Mouse (Mus musculus): ENCODE measurements around the gene Gm10715. TPM values are rescaled to one million over a fixed set of nuclear protein-coding genes. Genes with fewer than 3 reads are reported as not detected.
"Not testable (repeated sequence)": the region's sequence is repeated elsewhere in the genome, so short reads cannot be mapped to it uniquely, and the experiment has no call there.

Gm10715 gene
- polyA plus RNA-seq, 1 experiment from 2014 or later = not detected

DNA sequence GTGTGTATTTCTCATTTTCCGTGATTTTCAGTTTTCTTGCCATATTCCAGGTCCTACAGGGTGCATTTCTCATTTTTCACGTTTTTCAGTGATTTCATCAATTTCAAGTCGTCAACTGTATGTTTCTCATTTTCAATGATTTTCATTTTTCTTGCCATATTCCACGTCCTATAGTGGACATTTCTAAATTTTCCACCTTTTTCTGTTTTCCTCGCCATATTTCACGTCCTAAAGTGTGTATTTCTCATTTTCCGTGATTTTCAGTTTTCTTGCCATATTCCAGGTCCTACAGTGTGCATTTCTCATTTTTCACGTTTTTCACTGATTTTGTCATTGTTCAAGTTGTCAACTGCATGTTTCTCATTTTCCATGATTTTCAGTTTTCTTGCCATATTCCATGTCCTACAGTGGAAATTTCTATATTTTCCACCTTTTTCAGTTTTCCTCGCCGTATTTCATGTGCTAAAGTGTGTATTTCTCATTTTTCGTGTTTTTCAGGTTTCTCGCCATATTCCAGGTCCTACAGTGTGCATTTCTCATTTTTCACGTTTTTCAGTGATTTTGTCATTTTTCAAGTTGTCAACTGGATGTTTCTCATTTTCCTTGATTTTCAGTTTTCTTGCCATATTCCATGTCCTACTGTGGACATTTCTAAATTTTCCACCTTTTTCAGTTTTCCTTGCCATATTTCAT is 14.2 kb upstream of the Gm10715 start:
- H3K4me2 ChIP-seq (ENCODE audit: low read length); ATAC-seq (ENCODE audit: low FRiP score, low TSS enrichment); H3K9me3 ChIP-seq (ENCODE audit: control insufficient read depth, low read length); H3K4me1 ChIP-seq (ENCODE audit: control insufficient read depth, insufficient read depth, low read length); H3K36me3 ChIP-seq (ENCODE audit: control insufficient read depth, insufficient read depth, low read length); H3K4me3 ChIP-seq (replicated peaks; ENCODE audit: low read depth, low read length); H3K27me3 ChIP-seq (ENCODE audit: control insufficient read depth, insufficient read depth, low read length); H3K27ac ChIP-seq (replicated peaks; ENCODE audit: low read depth, low read length); H3K9ac ChIP-seq (replicated peaks; ENCODE audit: low read length): not testable (repeated sequence)
- 68% methylated on average over 9 of the region's 13 CpGs for WGBS
- DNase-seq = peak; percentile 0

DNA sequence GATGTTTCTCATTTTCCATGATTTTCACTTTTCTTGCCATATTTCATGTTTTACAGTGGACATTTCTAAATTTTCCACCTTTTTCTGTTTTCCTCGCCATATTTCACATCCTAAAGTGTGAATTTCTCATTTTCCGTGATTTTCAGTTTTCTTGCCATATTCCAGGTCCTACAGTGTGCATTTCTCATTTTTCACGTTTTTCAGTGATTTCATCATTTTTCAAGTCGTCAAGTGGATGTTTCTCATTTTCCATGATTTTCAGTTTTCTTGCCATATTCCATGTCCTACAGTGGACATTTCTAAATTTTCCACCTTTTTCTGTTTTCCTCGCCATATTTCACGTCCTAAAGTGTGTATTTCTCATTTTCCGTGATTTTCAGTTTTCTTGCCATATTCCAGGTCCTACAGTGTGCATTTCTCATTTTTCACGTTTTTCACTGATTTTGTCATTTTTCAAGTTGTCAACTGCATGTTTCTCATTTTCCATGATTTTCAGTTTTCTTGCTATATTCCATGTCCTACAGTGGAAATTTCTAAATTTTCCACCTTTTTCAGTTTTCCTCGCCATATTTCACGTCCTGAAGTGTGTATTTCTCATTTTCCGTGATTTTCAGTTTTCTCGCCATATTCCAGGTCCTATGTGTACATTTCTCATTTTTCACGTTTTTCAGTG is 13.2 kb upstream of the Gm10715 start, which contains the start of gene Gm10718:
TSS of gene Gm10718 (plus strand) at position 236 of the 673 bp plus-strand sequence.
- 74% methylated on average over 9 of the region's 13 CpGs for WGBS
- H3K9ac ChIP-seq (replicated peaks; ENCODE audit: low read length); ATAC-seq (ENCODE audit: low FRiP score, low TSS enrichment); DNase-seq; H3K27ac ChIP-seq (replicated peaks; ENCODE audit: low read depth, low read length); H3K4me3 ChIP-seq (replicated peaks; ENCODE audit: low read depth, low read length); H3K36me3 ChIP-seq (ENCODE audit: control insufficient read depth, insufficient read depth, low read length); H3K27me3 ChIP-seq (ENCODE audit: control insufficient read depth, insufficient read depth, low read length); H3K4me2 ChIP-seq (ENCODE audit: low read length); H3K4me1 ChIP-seq (ENCODE audit: control insufficient read depth, insufficient read depth, low read length); H3K9me3 ChIP-seq (ENCODE audit: control insufficient read depth, low read length): not testable (repeated sequence)

GRCm38 (mm10) chr9:3023985-3024648 is 12.6 kb upstream of the Gm10715 start:
- H3K27me3 ChIP-seq (ENCODE audit: control insufficient read depth, insufficient read depth, low read length); H3K4me2 ChIP-seq (ENCODE audit: low read length); H3K9ac ChIP-seq (replicated peaks; ENCODE audit: low read length); H3K4me1 ChIP-seq (ENCODE audit: control insufficient read depth, insufficient read depth, low read length); H3K36me3 ChIP-seq (ENCODE audit: control insufficient read depth, insufficient read depth, low read length); DNase-seq; H3K9me3 ChIP-seq (ENCODE audit: control insufficient read depth, low read length); ATAC-seq (ENCODE audit: low FRiP score, low TSS enrichment); H3K4me3 ChIP-seq (replicated peaks; ENCODE audit: low read depth, low read length); H3K27ac ChIP-seq (replicated peaks; ENCODE audit: low read depth, low read length): not testable (repeated sequence)
- 70% methylated on average over 16 of the region's 16 CpGs for WGBS

DNA sequence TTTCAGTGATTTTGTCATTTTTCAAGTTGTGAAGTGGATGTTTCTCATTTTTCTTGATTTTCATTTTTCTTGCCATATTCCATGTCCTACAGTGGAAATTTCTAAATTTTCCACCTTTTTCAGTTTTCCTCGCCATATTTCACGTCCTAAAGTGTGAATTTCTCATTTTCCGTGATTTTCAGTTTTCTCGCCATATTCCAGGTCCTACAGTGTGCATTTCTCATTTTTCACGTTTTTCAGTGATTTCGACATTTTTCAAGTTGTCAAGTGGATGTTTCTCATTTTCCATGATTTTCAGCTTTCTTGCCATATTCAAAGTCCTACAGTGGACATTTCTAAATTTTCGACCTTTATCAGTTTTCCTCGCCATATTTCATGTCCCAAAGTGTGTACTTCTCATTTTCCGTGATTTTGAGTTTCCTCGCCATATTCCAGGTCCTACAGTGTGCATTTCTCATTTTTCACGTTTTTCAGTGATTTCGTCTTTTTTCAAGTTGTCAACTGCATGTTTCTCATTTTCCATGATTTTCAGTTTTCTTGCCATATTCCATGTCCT is 11.7 kb upstream of the Gm10715 start, which contains the start of gene Gm10717:
TSS of gene Gm10717 (plus strand) at position 506 of the 556 bp plus-strand sequence.
- not testable (repeated sequence) for H3K9me3 ChIP-seq (ENCODE audit: control insufficient read depth, low read length); H3K4me1 ChIP-seq (ENCODE audit: control insufficient read depth, insufficient read depth, low read length); H3K4me2 ChIP-seq (ENCODE audit: low read length); ATAC-seq (ENCODE audit: low FRiP score, low TSS enrichment); DNase-seq; H3K27me3 ChIP-seq (ENCODE audit: control insufficient read depth, insufficient read depth, low read length); H3K36me3 ChIP-seq (ENCODE audit: control insufficient read depth, insufficient read depth, low read length); H3K27ac ChIP-seq (replicated peaks; ENCODE audit: low read depth, low read length); H3K4me3 ChIP-seq (replicated peaks; ENCODE audit: low read depth, low read length); H3K9ac ChIP-seq (replicated peaks; ENCODE audit: low read length)
- WGBS = 78% methylated on average over 12 of the region's 12 CpGs

DNA sequence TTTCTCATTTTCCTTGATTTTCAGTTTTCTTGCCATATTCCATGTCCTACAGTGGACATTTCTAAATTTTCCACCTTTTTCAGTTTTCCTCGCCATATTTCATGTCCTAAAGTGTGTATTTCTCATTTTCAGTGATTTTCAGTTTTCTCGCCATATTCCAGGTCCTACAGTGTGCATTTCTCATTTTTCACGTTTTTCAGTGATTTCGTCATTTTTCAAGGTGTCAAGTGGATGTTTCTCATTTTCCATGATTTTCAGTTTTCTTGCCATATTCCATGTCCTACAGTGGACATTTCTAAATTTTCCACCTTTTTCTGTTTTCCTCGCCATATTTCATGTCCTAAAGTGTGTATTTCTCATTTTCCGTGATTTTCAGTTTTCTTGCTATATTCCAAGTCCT is 11.0 kb upstream of the Gm10715 start:
- not testable (repeated sequence) for H3K36me3 ChIP-seq (ENCODE audit: control insufficient read depth, insufficient read depth, low read length); H3K9me3 ChIP-seq (ENCODE audit: control insufficient read depth, low read length); H3K27me3 ChIP-seq (ENCODE audit: control insufficient read depth, insufficient read depth, low read length); H3K4me3 ChIP-seq (replicated peaks; ENCODE audit: low read depth, low read length); DNase-seq; ATAC-seq (ENCODE audit: low FRiP score, low TSS enrichment); H3K4me2 ChIP-seq (ENCODE audit: low read length); H3K27ac ChIP-seq (replicated peaks; ENCODE audit: low read depth, low read length); H3K4me1 ChIP-seq (ENCODE audit: control insufficient read depth, insufficient read depth, low read length); H3K9ac ChIP-seq (replicated peaks; ENCODE audit: low read length)
- WGBS = 65% methylated on average over 4 of the region's 6 CpGs

DNA sequence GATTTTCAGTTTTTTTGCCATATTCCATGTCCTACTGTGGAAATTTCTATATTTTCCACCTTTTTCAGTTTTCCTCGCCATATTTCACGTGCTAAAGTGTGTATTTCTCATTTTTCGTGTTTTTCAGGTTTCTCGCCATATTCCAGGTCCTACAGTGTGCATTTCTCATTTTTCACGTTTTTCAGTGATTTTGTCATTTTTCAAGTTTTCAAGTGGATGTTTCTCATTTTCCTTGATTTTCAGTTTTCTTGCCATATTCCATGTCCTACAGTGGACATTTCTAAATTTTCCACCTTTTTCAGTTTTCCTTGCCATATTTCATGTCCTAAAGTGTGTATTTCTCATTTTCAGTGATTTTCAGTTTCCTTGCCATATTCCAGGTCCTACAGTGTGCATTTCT is 10.5 kb upstream of the Gm10715 start:
- not testable (repeated sequence) for H3K27me3 ChIP-seq (ENCODE audit: control insufficient read depth, insufficient read depth, low read length); DNase-seq; H3K36me3 ChIP-seq (ENCODE audit: control insufficient read depth, insufficient read depth, low read length); H3K9me3 ChIP-seq (ENCODE audit: control insufficient read depth, low read length); H3K4me2 ChIP-seq (ENCODE audit: low read length); H3K4me3 ChIP-seq (replicated peaks; ENCODE audit: low read depth, low read length); H3K9ac ChIP-seq (replicated peaks; ENCODE audit: low read length); ATAC-seq (ENCODE audit: low FRiP score, low TSS enrichment); H3K4me1 ChIP-seq (ENCODE audit: control insufficient read depth, insufficient read depth, low read length); H3K27ac ChIP-seq (replicated peaks; ENCODE audit: low read depth, low read length)
- WGBS = 74% methylated on average over 5 of the region's 5 CpGs

DNA sequence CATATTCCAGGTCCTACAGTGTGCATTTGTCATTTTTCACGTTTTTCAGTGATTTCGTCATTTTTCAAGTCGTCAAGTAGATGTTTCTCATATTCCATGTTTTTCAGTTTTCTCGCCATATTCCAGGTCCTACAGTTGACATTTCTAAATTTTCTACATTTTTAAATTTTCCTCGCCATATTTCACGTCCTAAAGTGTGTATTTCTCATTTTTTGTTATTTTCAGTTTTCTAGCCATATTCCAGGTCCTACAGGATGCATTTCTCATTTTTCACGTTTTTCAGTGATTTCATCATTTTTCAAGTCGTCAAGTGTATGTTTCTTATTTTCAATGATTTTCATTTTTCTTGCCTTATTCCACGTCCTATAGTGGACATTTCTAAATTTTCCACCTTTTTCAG is 9.9 kb upstream of the Gm10715 start:
- H3K36me3 ChIP-seq (ENCODE audit: control insufficient read depth, insufficient read depth, low read length); H3K9me3 ChIP-seq (ENCODE audit: control insufficient read depth, low read length); ATAC-seq (ENCODE audit: low FRiP score, low TSS enrichment); H3K4me1 ChIP-seq (ENCODE audit: control insufficient read depth, insufficient read depth, low read length); H3K27me3 ChIP-seq (ENCODE audit: control insufficient read depth, insufficient read depth, low read length); H3K4me2 ChIP-seq (ENCODE audit: low read length); DNase-seq; H3K4me3 ChIP-seq (replicated peaks; ENCODE audit: low read depth, low read length); H3K27ac ChIP-seq (replicated peaks; ENCODE audit: low read depth, low read length); H3K9ac ChIP-seq (replicated peaks; ENCODE audit: low read length): not testable (repeated sequence)
- 68% methylated on average over 9 of the region's 9 CpGs for WGBS

DNA sequence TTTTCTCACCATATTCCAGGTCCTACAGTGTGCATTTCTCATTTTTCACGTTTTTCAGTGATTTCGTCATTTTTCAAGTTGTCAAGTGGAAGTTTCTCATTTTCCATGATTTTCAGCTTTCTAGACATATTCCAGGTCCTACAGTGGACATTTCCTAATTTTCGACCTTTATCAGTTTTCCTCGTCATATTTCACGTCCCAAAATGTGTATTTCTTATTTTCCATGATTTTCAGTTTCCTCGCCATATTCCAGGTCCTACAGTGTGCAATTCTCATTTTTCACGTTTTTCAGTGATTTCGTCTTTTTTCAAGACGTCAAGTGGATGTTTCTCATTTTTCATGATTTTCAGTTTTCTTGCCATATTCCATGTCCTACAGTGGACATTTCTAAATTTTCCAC is 9.5 kb upstream of the Gm10715 start:
- H3K9ac ChIP-seq (replicated peaks; ENCODE audit: low read length); H3K9me3 ChIP-seq (ENCODE audit: control insufficient read depth, low read length); H3K4me1 ChIP-seq (ENCODE audit: control insufficient read depth, insufficient read depth, low read length); H3K4me2 ChIP-seq (ENCODE audit: low read length); H3K27ac ChIP-seq (replicated peaks; ENCODE audit: low read depth, low read length); H3K36me3 ChIP-seq (ENCODE audit: control insufficient read depth, insufficient read depth, low read length); H3K27me3 ChIP-seq (ENCODE audit: control insufficient read depth, insufficient read depth, low read length); ATAC-seq (ENCODE audit: low FRiP score, low TSS enrichment); H3K4me3 ChIP-seq (replicated peaks; ENCODE audit: low read depth, low read length): not testable (repeated sequence)
- peak; percentile 35 for DNase-seq
- WGBS = 76% methylated on average over 9 of the region's 9 CpGs

All from midbrain, embryonic 14.5 days (tissue).